Mouse (Mus musculus) midbrain, embryonic 13.5 days (tissue): Measurements from ENCODE around the gene Map3k10. TPM values are rescaled to one million over a fixed set of nuclear protein-coding genes. Genes with fewer than 3 reads are reported as not detected.

Experiments used
- ATAC-seq: fragments of 200-750 bp; cut with Nextera tagmentation; 2 replicates; pipeline ENCODE4 v1.8.0; 2017; ENCODE audit warnings: mild to moderate bottlenecking, moderate TSS enrichment, moderate library complexity
- H3K27ac ChIP-seq: fragments of 300-500 bp; sonication (generic); 2 replicates; pipeline ENCODE4 v1.5.1; 2015; ENCODE audit warnings: inconsistent platforms, mild to moderate bottlenecking, moderate library complexity
- H3K27me3 ChIP-seq: fragments of 300-500 bp; sonication (generic); 2 replicates; pipeline ENCODE4 v1.6.1; 2015; ENCODE audit warnings: mild to moderate bottlenecking, inconsistent platforms
- H3K36me3 ChIP-seq: fragments of 300-500 bp; sonication (generic); 2 replicates; pipeline ENCODE4 v1.6.1; 2015; ENCODE audit warnings: mild to moderate bottlenecking, inconsistent platforms
- H3K4me1 ChIP-seq: fragments of 300-500 bp; sonication (generic); replicated peaks from 2 replicates; pipeline ENCODE4 v1.6.1; 2015; ENCODE audit warnings: inconsistent platforms
- H3K4me2 ChIP-seq: fragments of 300-500 bp; sonication (generic); replicated peaks from 2 replicates; pipeline ENCODE4 v1.6.1; 2015; ENCODE audit warnings: moderate library complexity, mild to moderate bottlenecking, inconsistent platforms
- H3K4me3 ChIP-seq: fragments of 300-500 bp; sonication (generic); replicated peaks from 2 replicates; pipeline ENCODE4 v1.5.1; 2015; ENCODE audit warnings: mild to moderate bottlenecking, inconsistent platforms
- H3K9ac ChIP-seq: fragments of 300-500 bp; sonication (generic); replicated peaks from 2 replicates; pipeline ENCODE4 v1.6.1; 2015; ENCODE audit warnings: mild to moderate bottlenecking, inconsistent platforms
- H3K9me3 ChIP-seq: fragments of 300-500 bp; sonication (generic); 2 replicates; pipeline ENCODE4 v1.6.1; 2016; ENCODE audit warnings: mild to moderate bottlenecking, inconsistent platforms
- WGBS: fragments of 180-500 bp; shearing (Covaris S2); methylation state at CpG from one replicate; pipeline ENCODE4 v1.1.7; 2015; 5-methylcytosine and 5-hydroxymethylcytosine counted together
- polyA plus RNA-seq: library from polyadenylated mRNA; unstranded; fragments of >200 nt; fragmentation: Nextera tagmentation; extraction: Ambion mirVana; gene quantifications from 2 replicates; pipeline ENCODE4 v1.2.1, GENCODE M21; 2015

Gene Map3k10
- polyA plus RNA-seq, 1 experiment from 2014 or later: 12.7 TPM

DNA sequence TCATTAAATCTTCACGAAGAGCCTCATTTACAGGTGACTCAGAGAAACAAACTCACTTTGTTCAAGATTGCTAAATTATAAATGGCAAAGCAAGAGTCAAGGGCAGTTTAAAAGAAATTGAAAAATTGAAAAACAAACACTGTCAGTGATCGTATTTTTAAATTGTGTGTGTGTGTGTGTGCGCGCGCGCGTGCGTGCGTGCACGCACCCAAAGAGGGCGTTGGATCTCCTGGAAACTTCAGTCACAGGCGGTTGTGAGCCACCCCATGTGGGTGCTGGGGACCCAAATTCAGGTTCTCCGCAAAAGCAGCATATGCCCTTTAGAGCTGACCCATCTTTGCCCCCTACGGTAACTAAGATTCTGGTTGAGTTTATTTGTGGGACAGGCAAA, 819 bp upstream of the Map3k10 start:
- H3K9me3 ChIP-seq: no peaks in the 10 kb centered on the region
- no peak overlapping the region for H3K9ac ChIP-seq
- ATAC-seq: no peak
- no peaks in the 10 kb centered on the region for H3K27me3 ChIP-seq
- peaks cover 40% of the 10 kb centered on the region for H3K4me1 ChIP-seq
- H3K36me3 ChIP-seq: peaks cover 8% of the 10 kb centered on the region; the same call in 1 of the 2 replicates
- WGBS: 30% methylated on average over 14 of the region's 14 CpGs
- peak overlapping the region; percentile 77 for H3K4me3 ChIP-seq
- peak overlapping the region; percentile 92; the same call in 1 of the 2 replicates for H3K27ac ChIP-seq
- peak overlapping the region; percentile 99 for H3K4me2 ChIP-seq

DNA sequence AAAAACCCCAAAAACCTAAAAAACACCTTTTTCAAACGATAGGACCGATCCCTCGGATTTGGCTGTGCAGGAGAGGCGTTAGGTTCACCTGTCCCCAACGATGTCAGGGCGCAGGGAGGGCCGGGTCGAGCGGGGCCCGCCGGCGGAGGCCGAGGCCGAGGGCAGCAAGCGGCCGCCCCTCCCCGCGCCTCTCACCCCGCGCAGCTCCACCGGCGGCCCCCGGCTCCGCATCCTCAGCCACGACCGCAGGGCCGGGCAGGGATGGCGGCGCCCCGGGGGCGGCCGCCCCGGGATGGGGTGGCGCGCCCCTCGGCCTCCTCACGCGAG, 240 bp downstream of the Map3k10 start:
- Histone ChIP-seq H3K27ac (peak overlapping the region; percentile 92), H3K9ac (peak overlapping the region; percentile 92), H3K36me3 (peaks cover 11% of the 10 kb centered on the region; the same call in 1 of the 2 replicates), H3K27me3 (no peaks in the 10 kb centered on the region), H3K4me1 (peaks cover 48% of the 10 kb centered on the region), H3K4me2 (peak overlapping the region; percentile 99), H3K4me3 (peak overlapping the region; percentile 77), H3K9me3 (no peaks in the 10 kb centered on the region)
- WGBS: 0% methylated on average over 34 of the region's 38 CpGs
- ATAC-seq: no peak

GRCm38 (mm10) chr7:27673575-27674131, 745 bp downstream of the Map3k10 start:
- H3K36me3 ChIP-seq: peaks cover 11% of the 10 kb centered on the region; the same call in 1 of the 2 replicates
- peak overlapping the region; percentile 99 for H3K4me2 ChIP-seq
- peak overlapping the region; percentile 92 for H3K9ac ChIP-seq
- H3K9me3 ChIP-seq: no peaks in the 10 kb centered on the region
- no peaks in the 10 kb centered on the region for H3K27me3 ChIP-seq
- peak; percentile 47 for ATAC-seq
- peaks cover 48% of the 10 kb centered on the region for H3K4me1 ChIP-seq
- 2% methylated on average over 52 of the region's 52 CpGs for WGBS
- H3K27ac ChIP-seq: 0 out of 2 replicates have a peak overlapping the region, but pooled peaks have one; percentile 30
- H3K4me3 ChIP-seq: peak overlapping the region; percentile 77

DNA sequence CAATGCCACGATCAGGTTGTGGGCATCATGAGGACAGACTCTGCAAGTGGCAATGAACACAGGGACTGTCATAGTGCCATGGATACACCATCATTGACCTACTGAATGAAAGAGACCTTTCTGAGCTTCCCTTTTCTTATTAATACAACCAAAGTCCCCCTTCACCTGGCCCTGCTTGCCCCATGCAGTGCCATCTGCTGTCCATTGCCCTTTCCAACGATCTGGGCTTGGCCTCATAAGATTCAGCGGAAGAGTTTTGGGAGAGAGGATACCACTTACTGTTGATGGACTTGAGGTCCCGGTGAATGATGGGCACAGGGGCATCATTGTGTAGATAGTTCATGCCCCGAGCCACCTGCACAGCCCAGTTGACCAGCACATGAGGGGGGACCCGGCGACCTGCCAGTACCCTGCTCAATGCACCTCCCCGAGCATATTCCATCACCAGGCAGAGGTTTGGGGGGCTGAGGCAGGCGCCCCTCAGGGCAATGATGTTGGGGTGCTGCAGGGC, 1.3 kb downstream of the Map3k10 start:
- H3K36me3 ChIP-seq: peaks cover 15% of the 10 kb centered on the region
- H3K27me3 ChIP-seq: no peaks in the 10 kb centered on the region
- H3K4me1 ChIP-seq: peaks cover 48% of the 10 kb centered on the region
- ATAC-seq: no peak
- H3K9me3 ChIP-seq: no peaks in the 10 kb centered on the region
- no peak overlapping the region; the same call in 1 of the 2 replicates for H3K27ac ChIP-seq
- H3K4me2 ChIP-seq: peak overlapping the region; percentile 99
- peak overlapping the region; percentile 77 for H3K4me3 ChIP-seq
- H3K9ac ChIP-seq: peak overlapping the region; percentile 92
- 64% methylated on average over 9 of the region's 9 CpGs for WGBS

DNA sequence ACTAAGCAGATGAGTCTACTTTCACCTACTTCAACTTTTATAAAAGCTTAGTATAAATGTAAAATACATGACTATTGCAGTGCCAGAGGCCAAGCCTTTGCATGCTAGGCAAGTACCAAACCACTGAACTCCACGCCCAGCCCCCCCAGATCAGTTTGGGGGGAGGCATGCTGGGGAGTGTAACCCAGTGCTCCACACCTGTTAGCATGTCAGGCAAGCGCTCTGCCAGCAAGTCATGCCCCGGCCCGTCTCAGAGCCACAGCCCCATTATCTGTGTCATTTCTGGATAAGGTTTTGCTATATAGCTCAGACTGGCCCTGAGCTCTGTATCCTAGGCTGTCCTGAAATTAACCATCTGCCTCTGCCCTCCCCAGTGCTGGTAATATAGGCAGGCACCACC, 12.4 kb downstream of the Map3k10 start:
- H3K4me3 ChIP-seq: no peak overlapping the region
- peaks cover 23% of the 10 kb centered on the region; the same call in 1 of the 2 replicates for H3K27me3 ChIP-seq
- ATAC-seq: no peak
- H3K4me1 ChIP-seq: no peaks in the 10 kb centered on the region
- peaks cover 88% of the 10 kb centered on the region for H3K36me3 ChIP-seq
- no peak overlapping the region for H3K27ac ChIP-seq
- H3K4me2 ChIP-seq: no peak overlapping the region
- 93% methylated on average over 4 of the region's 4 CpGs for WGBS
- no peaks in the 10 kb centered on the region for H3K9me3 ChIP-seq
- H3K9ac ChIP-seq: no peak overlapping the region

GRCm38 (mm10) chr7:27658712-27659663, 15.4 kb downstream of the Map3k10 start:
- Histone ChIP-seq H3K27me3 (peaks cover 33% of the 10 kb centered on the region), H3K36me3 (peaks cover 76% of the 10 kb centered on the region), H3K4me2 (no peak overlapping the region), H3K9ac (no peak overlapping the region), H3K4me3 (no peak overlapping the region), H3K9me3 (no peaks in the 10 kb centered on the region), H3K4me1 (peaks cover 22% of the 10 kb centered on the region), H3K27ac (no peak overlapping the region)
- 59% methylated on average over 14 of the region's 14 CpGs for WGBS
- ATAC-seq: no peak

DNA sequence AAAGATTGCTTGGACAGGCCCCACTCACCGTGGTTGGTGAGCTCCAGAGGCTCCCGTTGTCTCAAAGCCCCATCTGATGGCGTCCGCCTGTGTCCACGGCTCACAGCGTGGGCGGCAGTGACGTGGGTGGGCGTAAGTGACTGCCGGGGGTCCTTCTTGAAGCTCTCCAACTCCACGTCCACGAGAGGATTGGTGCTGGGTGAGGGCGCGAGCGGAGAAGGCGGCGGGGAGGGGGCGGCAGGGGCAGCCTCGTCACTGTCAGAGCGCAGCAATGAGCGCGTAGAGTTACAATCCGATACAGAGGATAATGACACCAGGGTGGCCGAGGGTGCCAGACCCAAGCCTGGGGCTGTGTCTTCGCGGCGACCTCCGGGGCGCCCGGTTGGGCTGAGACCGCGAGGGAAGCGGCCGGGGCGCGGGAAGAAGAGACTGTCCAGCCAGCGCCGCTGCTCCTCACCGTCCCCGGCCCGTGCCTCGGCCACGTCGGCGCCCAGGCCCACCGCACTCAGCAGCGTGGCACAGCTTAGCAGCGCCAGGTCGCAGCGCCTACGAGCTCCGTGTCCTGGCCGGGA, 16.5 kb downstream of the Map3k10 start:
- Histone ChIP-seq H3K4me2 (no peak overlapping the region), H3K9ac (peak overlapping the region; percentile 28; the same call in 1 of the 2 replicates), H3K4me1 (peaks cover 28% of the 10 kb centered on the region), H3K27me3 (peaks cover 33% of the 10 kb centered on the region), H3K36me3 (peaks cover 71% of the 10 kb centered on the region), H3K4me3 (no peak overlapping the region), H3K27ac (no peak overlapping the region), H3K9me3 (no peaks in the 10 kb centered on the region)
- WGBS: 29% methylated on average over 53 of the region's 53 CpGs
- no peak for ATAC-seq

- Histone ChIP-seq H3K9me3 (no peaks in the 10 kb centered on the region), H3K36me3 (peaks cover 61% of the 10 kb centered on the region), H3K4me3 (no peak overlapping the region), H3K4me1 (peaks cover 31% of the 10 kb centered on the region), H3K27ac (no peak overlapping the region), H3K27me3 (peaks cover 42% of the 10 kb centered on the region), H3K9ac (no peak overlapping the region), H3K4me2 (no peak overlapping the region)
- ATAC-seq: no peak
- 91% methylated on average over 16 of the region's 16 CpGs for WGBS
Observed at GRCm38 (mm10) chr7:27656600-27656999, 17.8 kb downstream of the Map3k10 start.

GRCm38 (mm10) chr7:27655545-27655944, 18.9 kb downstream of the Map3k10 start:
- H3K4me2 ChIP-seq: no peak overlapping the region

DNA sequence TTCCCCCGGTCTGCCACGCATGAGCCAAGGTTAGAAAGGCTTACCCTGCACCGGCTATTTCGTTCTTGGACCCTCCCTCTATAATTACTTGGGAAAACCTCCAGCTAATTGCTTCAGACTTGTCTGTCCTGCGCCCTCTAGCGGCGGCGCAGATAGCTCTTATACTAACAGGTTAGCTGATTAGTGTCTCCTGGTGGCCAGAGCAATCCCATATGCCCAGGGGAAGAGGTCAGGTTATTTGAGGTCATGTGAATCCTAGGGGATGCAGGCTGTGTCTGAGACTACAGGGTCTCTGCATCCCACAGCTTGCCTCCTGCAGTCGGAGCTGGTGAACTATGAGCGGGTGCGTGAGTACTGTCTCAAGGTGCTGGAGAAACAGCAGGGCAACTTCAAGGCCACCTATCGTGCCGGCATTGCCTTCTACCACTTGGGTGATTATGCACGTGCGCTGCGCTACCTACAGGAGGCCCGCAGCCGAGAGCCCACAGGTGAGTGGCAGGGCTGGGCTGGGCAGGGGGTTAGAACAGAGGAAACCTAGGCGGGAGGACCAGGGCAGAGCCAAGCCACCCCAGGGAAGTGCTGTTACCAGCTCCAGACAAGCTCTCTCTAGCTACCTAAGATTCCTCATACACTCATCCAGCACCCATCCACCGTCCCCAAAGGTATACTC, 19.7 kb downstream of the Map3k10 start:
- Histone ChIP-seq H3K36me3 (peaks cover 42% of the 10 kb centered on the region), H3K27me3 (peaks cover 41% of the 10 kb centered on the region), H3K9ac (no peak overlapping the region), H3K27ac (peak overlapping the region; percentile 95), H3K9me3 (no peaks in the 10 kb centered on the region), H3K4me3 (peak overlapping the region; percentile 71), H3K4me1 (peaks cover 31% of the 10 kb centered on the region), H3K4me2 (peak overlapping the region; percentile 77)
- ATAC-seq: no peak
- WGBS: 68% methylated on average over 20 of the region's 20 CpGs

More at GRCm38 (mm10) chr7:27655545-27655944, 18.9 kb downstream of the Map3k10 start:
- no peak for ATAC-seq
- Histone ChIP-seq H3K4me3 (no peak overlapping the region), H3K27ac (no peak overlapping the region), H3K36me3 (peaks cover 50% of the 10 kb centered on the region), H3K27me3 (peaks cover 42% of the 10 kb centered on the region), H3K9me3 (no peaks in the 10 kb centered on the region), H3K9ac (no peak overlapping the region; the same call in 1 of the 2 replicates), H3K4me1 (peaks cover 31% of the 10 kb centered on the region)
- 81% methylated on average over 11 of the region's 11 CpGs for WGBS

GRCm38 (mm10) chr7:27653681-27654437, 20.5 kb downstream of the Map3k10 start, which contains the start of gene Ttc9b:
Gene Ttc9b (plus strand): TSS chr7:27653915.
- H3K4me2 ChIP-seq: peak within 1 kb of the TSS; percentile 77
- peak within 1 kb of the TSS; percentile 95 for H3K27ac ChIP-seq
- peak within 1 kb of the TSS; percentile 87 for H3K9ac ChIP-seq
- under 1% methylated on average over 59 of the region's 62 CpGs for WGBS
- ATAC-seq: peak; percentile 83
- no peaks in the 10 kb centered on the region for H3K9me3 ChIP-seq
- H3K4me1 ChIP-seq: peaks cover 31% of the 10 kb centered on the region
- peak within 1 kb of the TSS; percentile 71 for H3K4me3 ChIP-seq
- H3K36me3 ChIP-seq: peaks cover 33% of the 10 kb centered on the region
- H3K27me3 ChIP-seq: peaks cover 32% of the 10 kb centered on the region
